Mouse (Mus musculus) cerebellum, postnatal 14 days (tissue): ENCODE measurements around the gene Casc1.
"Not testable (repeated sequence)": the region's sequence is repeated elsewhere in the genome, so short reads cannot be mapped to it uniquely, and the experiment has no call there.

ENCODE experiments used
- DNase-seq, 2 experiments: peaks; one replicate each; pipeline ENCODE4 v3.0.0; 2021; ENCODE audit warnings: mixed read lengths in 2 of 2

The Casc1 gene

GRCm38 (mm10) chr6:145135804-145136203 is 75.0 kb downstream of the Casc1 start:
- no peak for DNase-seq

- DNase-seq: no peak
These were observed 75.5 kb downstream of the Casc1 start for GRCm38 (mm10) chr6:145135295-145135694.

GRCm38 (mm10) chr6:145132969-145133368 is 77.8 kb downstream of the Casc1 start:
- not testable (repeated sequence) for DNase-seq

DNA sequence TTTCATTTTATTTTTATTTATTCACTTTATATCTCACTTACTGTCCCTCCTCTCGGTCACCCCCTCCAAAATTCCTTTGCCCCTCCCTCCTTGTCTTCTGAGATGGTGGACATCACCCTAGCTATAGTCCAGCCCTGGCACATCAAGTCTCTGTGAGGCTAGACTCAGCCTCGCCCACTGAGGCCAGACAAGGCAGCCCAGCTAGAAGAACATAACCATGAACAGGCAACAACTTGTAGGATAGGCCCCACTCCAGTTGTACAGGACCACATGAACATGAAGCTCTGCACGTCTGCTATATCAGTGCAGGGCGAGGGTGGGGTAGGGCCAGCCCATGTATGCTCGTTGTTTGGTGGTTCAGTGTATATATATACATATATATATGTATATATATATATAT is 78.8 kb downstream of the Casc1 start:
- no peak for DNase-seq

DNA sequence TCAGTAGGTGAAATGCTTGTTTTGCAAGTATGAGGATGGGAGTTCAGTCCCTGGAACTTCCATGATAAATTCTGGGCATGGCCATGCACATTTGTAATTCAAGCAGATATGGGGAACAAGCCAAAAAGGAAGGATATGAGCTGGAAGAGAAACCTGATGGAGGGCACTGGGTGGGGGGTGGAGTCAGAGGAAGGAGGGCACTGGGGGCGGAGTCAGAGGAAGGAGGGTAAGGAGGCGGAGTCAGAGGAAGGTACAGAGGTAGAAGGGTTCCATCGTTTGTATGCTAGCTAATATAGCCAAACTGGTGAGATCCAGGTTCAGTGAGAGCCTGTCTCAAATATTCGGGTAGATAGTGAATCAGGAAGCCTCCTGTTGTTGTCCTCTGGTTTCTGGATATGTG is 81.2 kb downstream of the Casc1 start:
- DNase-seq: no peak

GRCm38 (mm10) chr6:145127652-145128051 is 83.2 kb downstream of the Casc1 start:
- peak in 1 of 2 experiments; percentile 17 for DNase-seq

DNA sequence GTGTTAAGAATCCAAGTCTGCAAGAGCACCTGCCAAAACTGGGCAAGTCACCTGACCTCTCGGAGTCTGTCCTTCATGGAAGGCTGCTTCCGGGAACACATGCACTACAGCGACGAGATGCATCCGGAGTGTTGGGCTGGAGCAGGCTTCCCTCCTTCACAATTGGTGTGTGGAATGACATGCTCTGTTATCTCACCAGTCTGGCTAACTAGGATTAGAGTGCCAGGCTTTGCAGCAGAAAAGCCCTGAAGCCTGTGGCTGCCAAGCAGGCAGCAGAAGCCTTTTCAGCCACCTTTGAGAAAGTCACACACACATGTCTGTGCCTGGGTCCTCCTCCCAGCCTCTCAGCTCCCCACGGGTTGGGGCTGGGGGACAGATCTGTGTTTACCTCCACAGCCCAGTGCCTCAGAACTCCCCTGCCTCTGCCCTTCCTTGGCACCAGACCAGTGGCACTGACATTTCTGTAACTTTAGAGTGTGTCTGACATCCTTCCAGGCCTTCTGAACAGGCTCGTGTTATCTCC is 85.2 kb downstream of the Casc1 start:
- DNase-seq: peak; percentile 22 to 24
